Mouse (Mus musculus): ENCODE data around the gene P3h1.

DNA sequence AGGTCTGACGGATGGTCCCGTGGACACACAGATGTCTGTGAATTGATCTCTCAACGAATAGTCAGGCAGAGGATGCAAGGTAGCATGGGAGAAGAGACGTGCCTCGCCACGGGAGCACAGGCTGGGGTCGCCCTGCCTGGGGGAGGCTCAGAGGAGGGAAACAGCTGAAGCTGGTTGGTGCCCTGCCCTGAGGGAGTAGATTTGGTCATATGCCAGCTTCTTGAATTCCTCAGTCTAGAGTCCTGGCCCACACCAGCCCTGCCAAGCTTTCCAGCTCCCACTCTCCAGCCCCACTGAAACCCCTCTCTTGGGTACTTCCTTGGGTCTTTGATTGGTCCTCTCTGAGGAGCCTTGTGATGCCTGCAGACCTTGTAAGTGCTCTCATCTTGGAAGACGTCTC lies 16.0 kb upstream of the P3h1 start:
- TF ChIP-seq GATA1 (IDR thresholded peaks at IDR 0.05; ENCODE audit: low read depth, low read length) (no peak), HCFC1 (IDR thresholded peaks at IDR 0.05; ENCODE audit: low read depth, low read length) (no peak), MAX (IDR thresholded peaks at IDR 0.05; ENCODE audit: low read length) (no peak), POLR2AphosphoS2 (IDR thresholded peaks at IDR 0.05; ENCODE audit: low read length) (no peak), CHD2 (IDR thresholded peaks at IDR 0.05; ENCODE audit: low read length) (no peak)
